Mouse (Mus musculus) left cerebral cortex, postnatal 25 days (tissue): ENCODE measurements around the gene Olfr161. TPM values are rescaled to one million over a fixed set of nuclear protein-coding genes. Genes with fewer than 3 reads are reported as not detected.
"Not testable (repeated sequence)": the region's sequence is repeated elsewhere in the genome, so short reads cannot be mapped to it uniquely, and the experiment has no call there.

Experiments used
- DNase-seq, 2 experiments: peaks; one replicate each; pipeline ENCODE4 v3.0.0; 2022; ENCODE audit warnings: low spot score in 2 of 2, mixed read lengths in 1 of 2
- intact Hi-C: fragments of 180-260 bp; cut with DNase I; formaldehyde crosslinking; loops from one replicate; pipeline ENCODE4 v1.15.1; 2025
- total RNA-seq, 2 experiments: library from RNA; stranded (reverse); gene quantifications; 2 replicates each; pipeline ENCODE4 v1.2.3; 2021

Olfr161 gene
- not detected for total RNA-seq

DNA sequence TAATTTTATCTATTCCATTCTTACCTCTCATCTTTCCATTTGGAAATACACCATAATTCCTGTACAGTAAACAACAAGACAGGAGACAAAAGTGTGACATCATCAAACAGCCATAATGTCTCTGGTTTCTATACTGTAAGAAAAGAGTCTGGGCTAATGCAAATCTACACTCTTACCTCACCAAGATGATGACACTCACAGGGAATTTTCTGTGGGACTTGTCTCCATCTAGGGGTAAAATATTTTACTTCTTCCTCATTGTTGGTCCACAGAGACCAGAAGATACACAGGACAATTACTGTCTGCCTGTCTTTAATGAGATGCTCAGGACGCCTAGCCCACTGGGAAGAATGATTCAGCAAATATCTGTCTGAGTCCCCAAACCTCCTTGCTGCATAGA lies at the start of gene Olfr161:
TSS of gene Olfr161 (plus strand) at position 352 of the 400 bp plus-strand sequence.
- DNase-seq: no peak
- intact Hi-C loops: no loop called here

- intact Hi-C loops: no loop called here
- no peak for DNase-seq
These were observed 27.3 kb upstream of the Olfr161 start for GRCm38 (mm10) chr16:3563553-3563952.

DNA sequence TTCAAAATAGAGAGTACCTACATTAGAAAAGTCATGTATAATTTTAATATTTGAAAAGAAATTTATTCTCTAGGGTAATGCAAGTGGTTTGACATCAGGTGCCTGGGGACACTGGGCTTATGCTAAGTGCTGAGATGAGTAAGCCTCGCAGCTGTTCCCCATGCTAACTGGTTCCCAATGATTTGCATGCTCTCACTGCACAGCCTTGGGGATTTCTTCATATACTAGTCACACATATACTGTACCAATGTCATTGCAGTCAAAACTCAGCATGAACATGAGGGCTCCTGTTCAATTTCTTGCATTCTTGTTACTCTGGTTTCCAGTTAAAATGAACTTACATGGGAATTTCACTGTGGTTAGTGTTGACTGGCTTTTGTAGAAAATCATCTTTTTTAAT lies 13.2 kb upstream of the Olfr161 start:
- DNase-seq, intact Hi-C loops: not testable (repeated sequence)

- intact Hi-C loops, DNase-seq: not testable (repeated sequence)
These were observed 12.5 kb upstream of the Olfr161 start for GRCm38 (mm10) chr16:3578227-3578848.

DNA sequence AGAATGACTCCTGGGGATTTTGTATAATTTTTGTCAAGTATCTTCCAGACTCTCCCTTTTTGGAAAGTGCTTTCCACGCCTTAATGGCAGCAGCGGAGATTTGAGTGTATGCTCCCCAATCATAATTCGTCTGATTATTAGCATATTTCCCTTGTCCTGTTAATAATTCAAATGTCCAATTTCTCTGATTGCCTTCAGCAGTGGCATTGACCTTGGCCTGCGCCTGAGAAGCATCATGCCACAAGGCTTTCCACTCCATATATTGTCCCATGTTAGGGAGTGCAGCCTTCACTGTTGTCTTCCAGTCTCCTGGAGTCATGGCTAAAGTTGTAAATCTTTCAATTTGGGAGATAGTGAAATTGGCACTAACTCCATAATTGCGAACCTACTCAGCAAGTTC lies 40.5 kb downstream of the Olfr161 start:
- intact Hi-C loops, DNase-seq: not testable (repeated sequence)

DNA sequence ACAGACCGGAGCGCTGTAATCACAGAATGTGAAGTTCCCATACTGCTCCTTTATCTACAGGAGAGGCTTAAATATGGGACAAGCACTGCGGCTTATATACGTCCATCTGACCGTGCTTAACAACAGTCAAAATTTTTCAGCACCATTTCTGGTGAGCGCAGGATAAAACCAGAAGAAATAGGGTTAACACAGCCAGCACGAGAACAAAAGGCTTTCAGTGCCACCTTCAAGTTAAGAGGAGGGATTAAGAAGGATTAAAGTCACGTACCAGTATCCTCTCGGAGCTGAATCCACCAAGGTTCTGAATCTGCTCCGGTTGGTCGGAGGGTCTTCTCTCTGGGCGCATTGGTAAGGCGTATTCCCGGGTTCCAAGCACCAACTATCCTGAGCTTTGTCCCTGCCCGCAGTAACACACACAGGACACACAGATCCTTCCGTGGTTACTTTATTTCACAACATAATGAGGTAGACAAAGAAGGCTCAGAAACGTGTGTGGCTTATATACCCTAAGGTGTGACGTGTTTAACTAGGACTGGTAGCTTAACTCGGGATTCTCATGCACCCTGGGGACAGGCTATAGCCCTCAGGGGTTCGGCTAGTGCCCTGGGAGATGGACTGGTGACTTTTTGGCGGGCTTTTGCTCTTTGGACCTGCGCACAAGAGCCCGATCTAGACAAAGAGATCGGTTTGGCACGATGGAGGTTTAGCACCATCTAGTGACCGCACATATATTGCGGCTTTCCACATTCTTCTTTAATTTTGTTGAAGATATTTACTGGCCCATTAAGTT lies 41.9 kb downstream of the Olfr161 start:
- intact Hi-C loops, DNase-seq: not testable (repeated sequence)

Other genes with a start within 250 kb of the Olfr161 start
- not detected for gene Mefv, start 127.1 kb downstream of the Olfr161 start, total RNA-seq
- 10 to 100 TPM; 14.8 to 19.4 TPM for gene Zfp263, start 153.1 kb downstream of the Olfr161 start, total RNA-seq
- not detected for gene Olfr15, start 239.8 kb downstream of the Olfr161 start, total RNA-seq